Mouse (Mus musculus) heart, postnatal 0 days (tissue): Measurements from ENCODE around the gene Pim1. TPM values are rescaled to one million over a fixed set of nuclear protein-coding genes. Genes with fewer than 3 reads are reported as not detected.

Source experiments
- ATAC-seq: fragments of 200-750 bp; cut with Nextera tagmentation; 2 replicates; pipeline ENCODE4 v1.8.0; 2017; ENCODE audit warnings: low read depth, moderate number of reproducible peaks, moderate library complexity; ENCODE audit not compliant: insufficient read depth
- DNase-seq: peaks from one replicate; pipeline ENCODE4 v3.0.0-alpha.2; 2016; ENCODE audit warnings: low spot score
- H3K27ac ChIP-seq: fragments of 300-500 bp; sonication (generic); 2 replicates; pipeline ENCODE4 v1.5.1; 2014; ENCODE audit warnings: low read depth, mild to moderate bottlenecking
- H3K27me3 ChIP-seq: fragments of 300-500 bp; sonication (generic); 2 replicates; pipeline ENCODE4 v1.6.1; 2014; ENCODE audit warnings: low read length, mixed read lengths; ENCODE audit not compliant: control insufficient read depth, insufficient read depth
- H3K36me3 ChIP-seq: fragments of 300-500 bp; sonication (generic); replicated peaks from 2 replicates; pipeline ENCODE4 v1.6.1; 2014; ENCODE audit warnings: low read length, mixed read lengths; ENCODE audit not compliant: control insufficient read depth, insufficient read depth
- H3K4me1 ChIP-seq: fragments of 300-500 bp; sonication (generic); 2 replicates; pipeline ENCODE4 v1.6.1; 2014; ENCODE audit warnings: antibody characterized with exemption; ENCODE audit not compliant: control insufficient read depth, insufficient read depth
- H3K4me2 ChIP-seq: fragments of 300-500 bp; sonication (generic); 2 replicates; pipeline ENCODE4 v1.6.1; 2014; ENCODE audit warnings: low read depth, mild to moderate bottlenecking, low read length, moderate library complexity
- H3K4me3 ChIP-seq: fragments of 300-500 bp; sonication (generic); 2 replicates; pipeline ENCODE4 v1.5.1; 2014; ENCODE audit warnings: low read depth, low read length
- H3K9ac ChIP-seq: fragments of 300-500 bp; sonication (generic); replicated peaks from 2 replicates; pipeline ENCODE4 v1.6.1; 2014; ENCODE audit warnings: low read depth, low read length, mixed read lengths
- H3K9me3 ChIP-seq: fragments of 300-500 bp; sonication (generic); replicated peaks from 2 replicates; pipeline ENCODE4 v1.6.1; 2016; ENCODE audit warnings: low read length; ENCODE audit not compliant: control insufficient read depth
- CTCF ChIP-seq: IDR thresholded peaks from 2 replicates; pipeline ENCODE4 v1.5.1; 2016; ENCODE audit warnings: antibody characterized with exemption, control low read depth, low read depth
- EP300 ChIP-seq: IDR thresholded peaks from 2 replicates; pipeline ENCODE4 v1.6.1; 2016; ENCODE audit warnings: antibody characterized with exemption, low read depth
- WGBS: fragments of 180-500 bp; shearing (Covaris S2); extraction: QIAGEN DNeasy Blood & Tissue Kit; methylation state at CpG from one replicate; pipeline ENCODE4 v1.1.7; 2014; 5-methylcytosine and 5-hydroxymethylcytosine counted together
- polyA plus RNA-seq: library from polyadenylated mRNA; unstranded; fragments of >200 nt; fragmentation: Nextera tagmentation; extraction: Ambion mirVana; gene quantifications from 2 replicates; pipeline ENCODE4 v1.2.1, GENCODE M21; 2015
- total RNA-seq: library from RNA; depleted of rRNA; stranded (reverse); fragments of >200 nt; gene quantifications from 2 replicates; pipeline ENCODE4 v1.2.3, GENCODE M21; 2014; ENCODE audit warnings: low replicate concordance; rRNA removed

Gene Pim1
- 58.4 and 81.0 TPM in 2 replicates for total RNA-seq
- 28.6 and 29.2 TPM in 2 replicates for polyA plus RNA-seq

- Histone ChIP-seq H3K9ac (peak within 1 kb of the TSS; percentile 100), H3K4me1 (peaks cover 18% of the 10 kb centered on the region; the same call in 1 of the 2 replicates), H3K4me2 (peak within 1 kb of the TSS; percentile 79), H3K4me3 (peak within 1 kb of the TSS; percentile 98), H3K27ac (peak within 1 kb of the TSS; percentile 98), H3K27me3 (no peaks in the 10 kb centered on the region), H3K36me3 (peaks cover 19% of the 10 kb centered on the region), H3K9me3 (no peaks in the 10 kb centered on the region)
- ATAC-seq (peak; percentile 21), DNase-seq (peak; percentile 13)
- WGBS = 2% methylated on average over 79 of the region's 99 CpGs
- TF ChIP-seq CTCF (no peak), EP300 (no peak)
These were observed at the start of gene Pim1 for GRCm38 (mm10) chr17:29490713-29491581. Pim1 (plus strand) TSS chr17:29490753.

GRCm38 (mm10) chr17:29441562-29441961 is 49.0 kb upstream of the Pim1 start:
- peaks cover 34% of the 10 kb centered on the region for H3K4me1 ChIP-seq
- WGBS = 73% methylated on average over 4 of the region's 4 CpGs
- no peak overlapping the region for H3K4me2 ChIP-seq
- no peaks in the 10 kb centered on the region for H3K36me3 ChIP-seq
- no peak for ATAC-seq
- H3K4me3 ChIP-seq = no peak overlapping the region
- H3K9ac ChIP-seq = no peak overlapping the region
- TF ChIP-seq EP300 = no peak
- no peak for TF ChIP-seq CTCF
- DNase-seq = no peak
- H3K9me3 ChIP-seq = no peaks in the 10 kb centered on the region
- H3K27ac ChIP-seq = peak overlapping the region; percentile 60; the same call in 1 of the 2 replicates
- H3K27me3 ChIP-seq = no peaks in the 10 kb centered on the region

- WGBS = 34% methylated on average over 7 of the region's 7 CpGs
- H3K9ac ChIP-seq = no peak overlapping the region
- peak overlapping the region; percentile 60 for H3K27ac ChIP-seq
- no peaks in the 10 kb centered on the region for H3K9me3 ChIP-seq
- H3K4me3 ChIP-seq = no peak overlapping the region
- no peak for DNase-seq
- ATAC-seq = no peak
- no peaks in the 10 kb centered on the region for H3K36me3 ChIP-seq
- H3K4me1 ChIP-seq = peaks cover 34% of the 10 kb centered on the region
- no peaks in the 10 kb centered on the region for H3K27me3 ChIP-seq
- TF ChIP-seq CTCF (no peak), EP300 (no peak)
- no peak overlapping the region for H3K4me2 ChIP-seq
These were observed 48.4 kb upstream of the Pim1 start for GRCm38 (mm10) chr17:29442131-29442557.

GRCm38 (mm10) chr17:29443724-29444123 is 46.8 kb upstream of the Pim1 start:
- no peak overlapping the region for H3K4me3 ChIP-seq
- ATAC-seq (no peak), DNase-seq (no peak)
- no peak overlapping the region for H3K9ac ChIP-seq
- TF ChIP-seq CTCF (0 out of 2 replicates have a peak, but pooled peaks have one; percentile 6), EP300 (no peak)
- H3K4me1 ChIP-seq = peaks cover 26% of the 10 kb centered on the region
- no peak overlapping the region for H3K4me2 ChIP-seq
- H3K27ac ChIP-seq = peak overlapping the region; percentile 43; the same call in 1 of the 2 replicates
- H3K36me3 ChIP-seq = no peaks in the 10 kb centered on the region
- 57% methylated on average over 4 of the region's 4 CpGs for WGBS
- no peaks in the 10 kb centered on the region for H3K27me3 ChIP-seq
- H3K9me3 ChIP-seq = no peaks in the 10 kb centered on the region

GRCm38 (mm10) chr17:29445072-29445471 is 45.5 kb upstream of the Pim1 start:
- Histone ChIP-seq H3K27me3 (no peaks in the 10 kb centered on the region), H3K27ac (peak overlapping the region; percentile 15; the same call in 1 of the 2 replicates), H3K9me3 (no peaks in the 10 kb centered on the region), H3K4me3 (no peak overlapping the region), H3K4me1 (peaks cover 21% of the 10 kb centered on the region), H3K4me2 (no peak overlapping the region), H3K9ac (no peak overlapping the region), H3K36me3 (no peaks in the 10 kb centered on the region)
- 19% methylated on average over 8 of the region's 8 CpGs for WGBS
- TF ChIP-seq CTCF (no peak), EP300 (no peak)
- ATAC-seq (no peak), DNase-seq (no peak)
